Mouse (Mus musculus): ENCODE results near the gene Kdm2a.

The Kdm2a gene

DNA sequence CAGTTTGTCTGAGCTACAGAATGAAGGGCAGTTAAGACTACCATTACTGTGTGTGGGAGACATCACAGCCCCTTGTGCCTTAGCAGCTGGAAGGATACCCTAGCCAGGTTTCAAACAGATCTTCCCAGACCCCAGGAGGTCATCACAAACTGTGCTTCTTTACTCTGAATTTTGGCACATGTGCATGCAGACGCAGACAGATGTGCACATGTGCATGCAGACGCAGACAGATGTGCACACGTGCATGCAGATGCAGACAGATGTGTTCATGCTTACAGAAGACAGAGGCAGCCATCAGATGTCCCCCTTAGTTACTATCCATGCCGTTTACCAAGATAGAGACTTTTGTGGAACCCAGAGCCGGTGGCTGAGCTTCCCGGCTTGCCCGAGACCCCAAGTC, 99.0 kb downstream of the Kdm2a start:
- no peak for DNase-seq (ENCODE audit: low spot score)

DNA sequence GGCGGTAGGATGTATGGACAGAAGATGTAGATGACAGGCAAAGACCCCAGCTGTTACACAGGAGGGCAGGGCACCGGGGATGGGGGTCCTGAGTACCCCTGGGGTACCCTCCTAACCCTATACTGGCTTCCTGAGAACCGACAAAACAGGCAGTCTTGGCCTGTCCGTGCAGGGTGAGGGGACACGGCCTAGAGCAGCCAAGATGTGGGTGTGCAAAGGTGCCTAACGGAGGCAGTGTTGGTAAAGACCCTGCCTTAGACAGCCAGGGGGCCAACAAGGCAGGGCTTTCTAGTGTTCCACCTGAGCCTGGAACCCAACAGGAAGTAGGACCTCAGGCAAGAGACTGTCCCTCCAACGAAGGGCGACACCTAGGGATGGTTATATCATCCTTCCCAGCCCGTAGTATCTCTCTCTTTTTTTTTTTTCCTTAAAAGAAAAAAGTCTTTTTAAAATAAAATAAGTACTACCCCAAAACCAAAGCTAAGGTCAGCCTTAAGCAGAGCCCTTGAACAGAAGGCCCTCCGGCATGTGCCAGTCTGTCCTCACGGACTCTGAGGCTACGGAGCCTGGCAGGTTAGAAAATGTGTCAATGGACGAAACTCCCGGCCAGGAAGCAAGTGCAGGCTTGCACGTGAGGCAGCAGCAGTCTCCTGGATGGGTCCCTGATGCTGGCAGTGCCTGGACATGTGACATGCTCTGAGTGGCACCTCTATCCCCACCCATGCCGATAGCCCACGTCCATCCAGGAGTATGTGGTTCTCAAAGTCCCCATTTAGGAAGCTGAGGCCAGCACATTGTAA, 99.6 kb downstream of the Kdm2a start:
- DNase-seq (ENCODE audit: low spot score) = no peak

- DNase-seq (ENCODE audit: low spot score) = no peak
Observed at GRCm38 (mm10) chr19:4297851-4298250, 100.2 kb downstream of the Kdm2a start.

- no peak for DNase-seq (ENCODE audit: low spot score)
Observed at GRCm38 (mm10) chr19:4296611-4297010, 101.5 kb downstream of the Kdm2a start.

DNA sequence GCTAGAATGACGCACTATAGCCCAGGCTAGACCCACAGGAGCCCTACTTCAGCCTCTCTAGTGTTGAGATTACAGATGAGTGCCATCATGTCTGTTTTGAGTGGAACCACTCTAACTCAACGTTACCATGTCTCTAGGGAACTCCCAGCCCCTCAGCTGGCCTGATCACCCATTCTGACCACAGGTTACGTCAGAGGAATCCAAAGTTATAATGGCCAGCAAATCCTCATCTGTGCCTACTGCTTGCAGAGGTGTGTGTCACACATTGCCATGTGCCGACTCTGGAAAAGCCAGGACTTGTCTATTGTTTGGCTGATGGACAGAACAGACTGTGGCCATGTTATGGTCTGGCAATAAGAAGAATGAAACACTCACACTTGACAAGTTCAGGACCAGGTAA, 102.7 kb downstream of the Kdm2a start:
- no peak for DNase-seq (ENCODE audit: low spot score)

DNA sequence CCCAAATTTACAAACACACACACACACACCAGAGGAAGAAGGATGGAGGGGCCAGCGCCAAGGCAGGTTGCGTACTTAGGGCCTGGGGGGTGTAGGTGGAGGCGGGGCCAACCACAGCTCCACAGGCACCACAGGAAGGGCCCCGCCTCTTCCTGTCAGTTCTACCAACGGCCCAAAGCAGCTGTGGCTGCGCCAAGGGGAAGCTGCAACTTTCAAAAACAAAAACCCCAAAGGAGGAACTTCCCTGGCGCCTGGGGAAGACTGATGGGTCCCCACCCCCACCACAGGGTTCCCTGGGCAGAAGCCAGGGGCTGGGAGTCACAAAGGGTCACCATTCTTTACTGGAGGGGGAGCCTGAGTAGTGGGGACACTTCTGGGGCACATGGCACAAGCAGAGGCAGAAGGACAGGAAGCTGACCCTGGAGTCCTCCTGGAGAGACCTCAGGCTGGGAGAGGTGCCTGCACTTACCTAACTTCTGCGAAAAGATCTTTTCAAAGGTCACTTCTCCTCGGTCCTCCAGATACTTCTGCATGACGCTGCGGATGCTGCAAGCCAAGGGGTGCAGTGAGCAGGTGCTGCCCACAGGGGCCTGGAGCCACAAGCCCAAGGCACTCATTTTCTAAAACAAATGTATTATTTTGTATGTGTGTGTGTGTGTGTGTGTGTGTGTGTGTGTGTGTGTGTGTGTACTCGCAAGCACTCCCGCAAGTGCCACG, 103.5 kb downstream of the Kdm2a start:
- no peak for DNase-seq (ENCODE audit: low spot score)

GRCm38 (mm10) chr19:4291161-4291560, 106.9 kb downstream of the Kdm2a start:
- DNase-seq (ENCODE audit: low spot score) = no peak

DNA sequence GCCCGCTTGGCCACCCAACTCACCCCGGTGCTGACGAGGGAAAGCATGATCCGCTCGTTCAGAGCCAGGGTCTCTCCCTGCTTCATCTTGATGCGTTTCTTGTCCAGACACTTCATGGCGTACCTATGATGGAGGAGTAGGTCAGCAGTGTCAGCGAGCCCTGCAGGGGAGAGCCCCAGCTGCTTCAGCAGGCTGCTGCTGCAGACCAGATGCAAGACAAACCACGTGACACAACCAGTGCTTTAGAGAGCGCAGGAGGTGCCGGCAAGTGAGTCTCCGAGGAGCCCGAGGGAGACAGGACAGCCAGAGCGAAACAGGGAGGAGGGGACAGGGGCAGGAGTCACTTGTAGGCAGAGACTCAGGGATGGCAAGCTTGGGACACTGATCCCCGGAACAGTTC, 107.3 kb downstream of the Kdm2a start:
- no peak for DNase-seq (ENCODE audit: low spot score)

DNA sequence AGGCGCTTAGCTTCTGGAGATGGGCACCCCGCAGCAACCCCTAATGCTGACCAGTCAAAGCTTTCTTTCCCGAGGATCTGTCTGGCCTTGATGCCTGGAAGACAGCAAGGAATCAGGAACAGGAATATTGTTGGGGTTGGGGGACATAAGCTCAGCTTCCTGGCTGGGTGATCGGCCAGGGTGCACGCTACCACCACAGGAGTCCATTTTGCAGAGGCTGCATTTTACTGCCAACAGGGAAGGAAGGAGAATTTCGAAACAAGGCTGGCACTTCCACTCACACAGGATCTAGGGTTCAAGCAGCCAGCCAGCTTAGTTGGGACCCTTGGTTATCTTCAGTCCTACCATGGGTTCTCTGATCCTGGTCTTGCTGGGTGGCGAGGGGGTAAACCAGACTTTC, 114.4 kb downstream of the Kdm2a start:
- no peak for DNase-seq (ENCODE audit: low spot score)

- DNase-seq (ENCODE audit: low spot score) = peak; percentile 87
Observed at GRCm38 (mm10) chr19:4282898-4283553, 115.1 kb downstream of the Kdm2a start, which contains the start of gene Ankrd13d. Ankrd13d (minus strand) TSS chr19:4283137.

GRCm38 (mm10) chr19:4280425-4280824, 117.7 kb downstream of the Kdm2a start:
- no peak for DNase-seq (ENCODE audit: low spot score)

DNA sequence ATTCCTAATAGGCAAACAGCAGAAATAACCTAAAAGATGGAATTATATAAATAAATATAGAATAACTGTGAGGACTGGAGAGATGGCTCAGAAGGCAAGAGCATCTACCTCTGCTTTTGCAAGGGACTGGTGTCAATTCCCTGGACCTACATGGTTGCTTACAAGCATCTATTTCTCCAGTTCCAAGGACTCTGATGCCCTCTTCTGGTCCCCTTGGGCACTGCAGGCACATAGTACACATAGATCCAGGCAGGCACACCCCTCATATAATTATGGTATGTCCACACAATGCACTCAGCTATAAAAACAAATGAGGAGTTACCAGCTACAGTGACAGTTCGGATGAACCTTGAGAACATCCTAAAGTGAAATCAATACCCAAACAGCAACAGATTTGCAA, 118.6 kb downstream of the Kdm2a start:
- DNase-seq (ENCODE audit: low spot score) = no peak

DNA sequence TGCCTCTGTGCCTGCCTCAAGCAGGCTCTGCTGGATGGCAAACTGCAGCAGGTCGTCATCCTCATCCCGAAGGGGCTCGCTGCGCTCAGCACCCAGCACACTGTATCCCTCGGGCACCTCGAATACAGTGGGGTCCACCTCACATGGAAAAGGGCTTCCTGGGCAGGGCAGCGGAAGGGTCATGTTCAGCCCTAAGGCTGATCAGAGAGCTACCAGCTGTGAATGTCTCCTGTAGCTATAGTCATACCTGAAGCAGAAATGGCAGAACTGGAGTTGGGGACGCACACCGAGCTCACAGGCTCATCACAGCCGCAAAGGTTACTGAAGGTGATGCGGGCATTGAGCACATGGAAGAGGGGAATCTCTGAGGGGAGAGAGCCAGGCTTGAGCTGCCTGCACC, 127.1 kb downstream of the Kdm2a start:
- DNase-seq (ENCODE audit: low spot score) = no peak

DNA sequence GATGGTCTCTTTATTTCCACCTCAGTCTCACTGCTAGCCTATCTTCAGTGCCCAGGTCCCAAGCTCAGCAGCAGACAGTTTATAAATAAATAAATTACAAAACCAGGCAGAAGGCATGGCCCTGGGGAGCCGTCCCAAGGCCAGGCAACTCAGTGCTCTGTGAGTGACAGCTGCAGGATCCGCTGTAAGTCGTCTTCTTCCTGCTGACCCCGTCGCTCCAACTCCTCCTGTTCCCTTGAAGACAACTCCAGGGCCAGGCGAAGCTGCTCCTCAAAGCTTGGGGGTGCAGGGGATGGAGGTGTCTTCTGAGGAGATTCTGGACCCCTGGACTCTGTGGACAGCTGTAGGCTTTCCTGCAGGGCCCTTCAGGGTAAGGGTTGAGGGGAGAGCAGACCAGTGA, 127.9 kb downstream of the Kdm2a start:
- no peak for DNase-seq (ENCODE audit: low spot score)

DNA sequence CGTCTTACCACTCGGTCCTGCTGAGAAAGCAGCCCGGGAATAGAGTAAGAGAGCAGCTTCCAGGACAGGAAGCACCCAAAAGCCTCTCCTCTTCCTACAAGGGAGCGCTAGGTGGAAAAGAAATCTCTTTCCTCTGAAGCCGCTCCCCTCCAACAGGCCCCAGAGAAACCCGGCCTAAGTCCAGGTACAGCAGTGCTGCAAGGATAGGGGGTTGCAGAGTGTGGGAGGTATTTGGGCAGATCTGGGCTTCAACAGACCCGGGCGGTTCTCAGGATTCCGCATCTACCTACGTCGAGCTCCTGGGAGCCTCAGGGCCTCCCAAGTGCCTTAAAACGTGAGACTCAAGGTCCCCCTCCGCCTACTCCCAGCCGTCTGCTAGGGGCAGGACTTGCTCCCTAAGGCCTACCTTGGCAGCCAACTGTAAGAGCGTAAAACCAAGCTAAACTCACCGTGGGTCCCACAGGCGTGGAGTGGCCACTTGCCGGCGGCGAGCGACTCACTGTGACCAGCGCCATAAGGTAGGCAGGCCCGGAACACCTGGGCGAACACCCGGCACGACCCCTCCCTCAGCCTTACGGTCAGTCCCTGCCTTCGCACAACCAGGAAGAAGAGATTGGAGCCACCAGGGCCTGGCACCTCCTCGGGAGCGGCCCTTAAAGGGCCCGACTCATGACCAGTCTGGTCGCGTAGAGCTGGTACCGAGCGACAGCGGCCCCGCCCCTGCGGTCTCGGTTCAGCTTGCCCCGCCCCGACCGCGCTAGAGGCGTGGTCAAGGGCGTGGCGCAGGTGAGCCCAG, 129.3 kb downstream of the Kdm2a start, which contains the start of gene Ssh3:
Gene Ssh3 (minus strand): TSS at position 615 of the 796 bp plus-strand sequence.
- DNase-seq (ENCODE audit: low spot score) = peak; percentile 65

DNA sequence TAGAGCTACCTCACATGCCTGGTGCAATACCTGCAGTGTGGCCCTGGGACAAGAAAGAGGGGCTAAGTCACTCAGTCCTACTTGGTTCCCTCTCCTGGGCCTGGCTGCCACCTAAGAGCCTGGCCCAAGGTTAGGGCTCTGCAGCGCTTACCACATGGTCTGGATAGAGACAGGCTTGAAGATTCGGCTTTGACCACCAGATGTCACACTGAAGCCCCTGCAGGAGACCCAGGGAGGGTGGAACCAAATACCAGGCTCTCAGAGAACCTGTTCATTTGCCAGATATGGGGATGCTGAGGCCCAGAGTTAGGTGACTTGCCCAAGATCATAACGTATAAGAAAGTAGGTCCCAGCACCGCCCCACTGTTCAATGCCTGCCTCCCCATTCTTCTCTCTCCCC, 132.1 kb downstream of the Kdm2a start:
- DNase-seq (ENCODE audit: low spot score) = no peak

Data from testis, postnatal 14 days (tissue).